Mouse (Mus musculus) thymus, adult 2 months (tissue): ENCODE measurements at regions not wholly inside any gene's neighbourhood (a gene's known extent, or its start where the extent isn't known, plus 50 kb on each side); places are given as distances from the start of the nearest gene placed in this dataset.

Experiments used
- CTCF ChIP-seq: fragments of 200-500 bp; IDR thresholded peaks from 2 replicates; pipeline ENCODE4 v1.5.1; 2012; ENCODE audit warnings: mild to moderate bottlenecking, control low read depth, low read length, moderate library complexity, borderline replicate concordance; ENCODE audit not compliant: control insufficient read depth, poor library complexity, insufficient read depth; ENCODE audit errors: extremely low read depth
- POLR2A ChIP-seq: fragments of 200-500 bp; IDR thresholded peaks from 2 replicates; pipeline ENCODE4 v1.6.1; 2012; ENCODE audit warnings: mild to moderate bottlenecking, low read length, control low read depth, moderate library complexity; ENCODE audit not compliant: control insufficient read depth, poor library complexity, insufficient read depth; ENCODE audit errors: extremely low read depth

GRCm38 (mm10) chr4:124506083-124506647 is 104.4 kb downstream of the 3100002H09Rik start:
- TF ChIP-seq CTCF (no peak), POLR2A (no peak)
